Mouse (Mus musculus): ENCODE measurements around the gene Cdc14b. TPM values are rescaled to one million over a fixed set of nuclear protein-coding genes. Genes with fewer than 3 reads are reported as not detected.
A peak's percentile ranks its signal among the peaks of the same experiment; 100 is the strongest.
"Not testable (repeated sequence)": the region's sequence is repeated elsewhere in the genome, so short reads cannot be mapped to it uniquely, and the experiment has no call there.

The Cdc14b gene
- total RNA-seq, 2 experiments from 2014 or later = 11.2 to 13.1 TPM

DNA sequence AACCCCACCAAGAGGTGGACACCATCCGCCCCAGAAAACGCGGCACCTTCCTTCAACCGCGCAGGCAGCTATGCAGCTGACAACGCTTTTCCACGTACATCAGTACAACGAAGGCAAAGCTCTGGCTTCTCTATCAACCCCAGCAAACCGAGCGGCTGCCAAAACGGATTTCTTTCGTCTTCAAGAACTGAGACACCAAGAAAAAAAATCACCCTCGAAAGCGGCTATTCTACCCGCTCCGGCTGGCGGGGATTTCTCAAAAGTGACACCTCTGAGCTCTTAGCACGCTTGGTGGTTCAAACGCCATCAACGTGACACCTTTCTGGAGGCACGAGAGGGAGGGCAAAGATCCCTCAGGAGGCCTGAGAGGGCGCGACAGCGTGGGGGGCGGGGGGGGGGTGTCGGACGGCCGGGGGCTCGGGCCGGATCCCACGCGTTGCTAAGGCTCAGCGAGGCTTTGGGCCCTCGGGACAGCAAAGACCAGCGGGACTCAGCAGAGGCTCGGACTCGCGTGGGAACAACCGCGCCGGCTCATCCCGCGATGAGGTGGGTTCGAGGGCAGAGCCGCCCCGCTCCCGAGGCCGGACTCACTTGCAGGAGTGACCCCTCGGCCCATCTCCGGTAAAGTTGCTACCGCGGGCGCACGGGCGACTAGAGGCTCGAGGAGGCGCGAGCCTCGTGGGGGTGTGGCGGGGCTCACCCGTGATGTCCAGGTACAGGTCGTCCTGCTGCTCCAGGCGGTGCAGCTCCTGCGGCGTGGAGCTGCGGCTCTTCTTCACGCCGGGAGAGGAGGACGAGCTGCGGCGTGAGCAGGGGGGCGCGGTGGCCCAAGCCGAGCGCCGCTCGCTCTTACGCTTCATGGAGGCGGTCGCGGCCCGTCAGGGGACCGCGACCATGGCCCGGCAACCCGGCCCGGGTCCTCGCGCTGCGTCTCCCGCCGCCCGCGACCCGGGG lies 922 bp downstream of the Cdc14b start:
- no peak for DNase-seq (ENCODE audit: low spot score in 2 of 2)

DNA sequence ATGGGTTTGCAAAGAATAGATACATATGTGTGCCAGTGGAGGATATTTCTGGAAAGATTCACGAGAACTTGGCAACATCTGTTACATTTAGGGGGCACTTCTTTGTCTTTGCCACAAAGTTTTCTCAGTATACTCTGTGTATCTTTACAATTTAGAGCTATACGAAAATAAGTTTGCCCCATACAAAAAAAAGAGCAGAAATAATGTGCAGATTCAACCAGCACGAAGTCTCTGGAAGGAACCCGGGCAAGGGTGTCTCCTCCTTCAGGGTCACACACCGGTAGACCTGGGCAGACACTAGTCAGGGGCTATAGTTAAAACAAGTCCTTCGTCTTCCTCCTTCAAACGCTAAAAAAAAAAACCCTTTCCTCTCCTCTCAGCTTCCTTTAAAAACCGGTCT lies 1.7 kb downstream of the Cdc14b start:
- no peak for DNase-seq (ENCODE audit: low spot score in 2 of 2)

DNA sequence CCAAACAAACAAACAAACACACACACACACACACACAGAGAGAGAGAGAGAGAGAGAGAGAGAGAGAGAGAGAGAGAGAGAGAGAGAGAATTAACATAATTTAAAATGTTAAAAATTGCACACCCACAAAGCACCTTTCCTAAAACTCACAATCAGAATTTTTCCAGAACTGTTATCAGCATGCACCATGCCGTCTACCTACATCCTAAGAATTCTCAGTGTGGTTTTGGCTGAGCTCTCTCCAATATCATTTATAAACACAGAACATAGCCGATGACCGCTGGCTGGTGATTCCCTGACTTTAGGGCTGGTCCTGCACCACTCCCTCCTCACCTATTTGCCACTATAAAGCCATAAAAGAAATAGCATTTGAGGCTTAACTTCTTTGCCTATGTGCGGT lies 6.7 kb downstream of the Cdc14b start:
- DNase-seq (ENCODE audit: low spot score in 2 of 2) = no peak

DNA sequence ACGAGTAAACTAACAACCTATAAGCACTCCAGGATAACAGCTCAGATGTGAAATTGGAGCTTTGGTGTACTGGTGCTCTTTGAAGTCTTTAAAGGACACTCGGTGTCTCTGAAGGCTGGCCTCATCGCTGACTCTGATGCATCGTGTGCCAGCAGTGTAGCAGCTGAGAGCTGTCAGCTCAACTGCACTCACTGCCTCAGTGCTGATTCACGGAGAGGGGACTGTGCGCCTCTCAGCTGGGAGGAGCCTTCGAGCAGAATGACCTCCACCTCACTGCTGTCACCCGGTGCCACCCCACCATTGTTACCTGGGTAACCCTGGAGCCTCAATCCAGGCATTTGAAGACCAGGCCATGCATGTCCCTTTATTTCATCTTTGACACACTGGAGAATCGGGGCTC lies 7.9 kb downstream of the Cdc14b start:
- no peak for DNase-seq (ENCODE audit: low spot score in 2 of 2)

DNA sequence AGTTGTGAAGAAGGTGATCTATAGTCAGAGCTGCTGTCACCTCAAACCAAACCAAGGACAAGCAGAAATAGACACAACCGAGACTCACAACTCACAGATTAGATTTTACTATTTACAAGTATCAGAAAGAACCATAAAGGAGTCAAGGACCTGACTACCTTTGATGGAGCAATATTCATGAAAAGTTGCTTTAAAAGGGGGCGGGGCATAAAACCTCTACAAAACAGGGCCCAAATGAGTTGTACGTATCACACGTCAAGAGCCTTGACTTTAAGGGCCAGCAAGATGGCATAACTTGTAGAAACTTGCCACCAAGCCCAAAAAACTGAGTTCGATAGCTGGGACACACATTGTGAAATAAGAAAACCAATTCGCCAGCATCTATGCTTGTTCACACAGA lies 10.5 kb downstream of the Cdc14b start:
- no peak for DNase-seq (ENCODE audit: low spot score in 2 of 2)

DNA sequence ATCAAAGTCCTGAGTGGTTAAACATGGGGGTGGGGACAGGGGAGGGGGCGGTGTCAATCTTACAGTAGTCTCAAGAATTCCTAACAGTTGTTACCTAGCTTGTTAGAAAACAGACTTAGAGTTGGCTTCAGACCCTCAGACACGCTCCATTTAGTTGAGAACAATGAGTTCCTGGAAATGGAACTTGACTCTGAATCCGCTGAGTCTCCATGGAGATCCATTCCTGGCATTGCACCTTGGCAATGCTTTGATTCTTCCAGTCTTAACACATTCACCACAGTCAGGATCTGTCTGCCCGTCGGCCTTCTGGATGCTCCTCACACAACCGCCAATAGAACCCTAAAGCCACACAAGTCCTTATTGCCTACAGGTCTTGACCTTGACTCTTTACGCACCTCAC lies 15.2 kb downstream of the Cdc14b start:
- DNase-seq (ENCODE audit: low spot score in 2 of 2) = peak in 1 of 2 experiments; percentile 68

DNA sequence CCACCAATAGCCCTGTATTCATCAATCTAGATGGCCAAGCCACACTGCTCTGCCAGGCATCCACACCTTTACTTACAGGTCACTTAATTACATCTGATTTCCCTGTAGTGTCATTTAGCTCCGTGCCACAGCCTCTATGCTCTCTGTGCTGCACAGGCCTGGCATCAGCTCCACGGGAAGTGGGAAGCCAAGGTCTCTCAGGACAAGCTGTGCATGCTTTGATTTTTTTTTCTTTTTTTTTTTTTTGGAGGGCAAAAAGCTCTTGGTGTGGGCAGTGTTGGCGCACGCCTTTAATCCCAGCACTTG lies 16.6 kb downstream of the Cdc14b start:
- no peak for DNase-seq (ENCODE audit: low spot score in 2 of 2)

DNA sequence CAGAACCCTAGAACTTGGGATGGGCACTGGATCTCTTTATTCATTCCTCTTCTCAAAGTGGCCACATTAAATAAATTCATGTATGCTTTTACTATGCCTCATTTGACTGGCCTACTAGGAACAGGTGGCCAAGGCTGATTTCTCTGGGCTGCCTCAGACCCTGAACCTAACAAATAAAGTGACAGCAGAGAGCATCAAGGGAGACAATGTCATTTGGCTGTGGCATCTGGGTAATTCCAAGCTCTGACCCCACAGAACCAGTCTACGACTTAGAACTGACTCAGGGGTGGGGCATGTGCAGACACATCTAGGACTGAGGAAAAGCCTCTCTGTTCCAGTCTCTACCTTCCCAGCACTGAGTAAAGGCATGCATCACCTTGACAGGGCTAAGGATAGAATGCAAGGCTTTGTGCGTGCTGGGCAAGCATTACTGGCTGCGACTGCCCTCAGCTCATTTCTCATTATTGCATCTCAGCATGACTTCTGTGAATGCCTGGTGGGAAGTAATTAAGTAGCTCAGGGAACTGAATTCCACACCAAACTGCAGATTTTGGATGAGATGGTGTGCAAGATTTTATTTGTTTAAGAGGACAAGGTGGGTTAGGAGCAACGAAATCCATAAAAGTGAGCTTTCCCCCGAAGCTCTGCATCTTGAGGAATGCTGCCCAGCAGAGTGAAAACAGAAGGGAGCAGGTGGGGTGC lies 17.1 kb downstream of the Cdc14b start:
- DNase-seq (ENCODE audit: low spot score in 2 of 2) = no peak

DNA sequence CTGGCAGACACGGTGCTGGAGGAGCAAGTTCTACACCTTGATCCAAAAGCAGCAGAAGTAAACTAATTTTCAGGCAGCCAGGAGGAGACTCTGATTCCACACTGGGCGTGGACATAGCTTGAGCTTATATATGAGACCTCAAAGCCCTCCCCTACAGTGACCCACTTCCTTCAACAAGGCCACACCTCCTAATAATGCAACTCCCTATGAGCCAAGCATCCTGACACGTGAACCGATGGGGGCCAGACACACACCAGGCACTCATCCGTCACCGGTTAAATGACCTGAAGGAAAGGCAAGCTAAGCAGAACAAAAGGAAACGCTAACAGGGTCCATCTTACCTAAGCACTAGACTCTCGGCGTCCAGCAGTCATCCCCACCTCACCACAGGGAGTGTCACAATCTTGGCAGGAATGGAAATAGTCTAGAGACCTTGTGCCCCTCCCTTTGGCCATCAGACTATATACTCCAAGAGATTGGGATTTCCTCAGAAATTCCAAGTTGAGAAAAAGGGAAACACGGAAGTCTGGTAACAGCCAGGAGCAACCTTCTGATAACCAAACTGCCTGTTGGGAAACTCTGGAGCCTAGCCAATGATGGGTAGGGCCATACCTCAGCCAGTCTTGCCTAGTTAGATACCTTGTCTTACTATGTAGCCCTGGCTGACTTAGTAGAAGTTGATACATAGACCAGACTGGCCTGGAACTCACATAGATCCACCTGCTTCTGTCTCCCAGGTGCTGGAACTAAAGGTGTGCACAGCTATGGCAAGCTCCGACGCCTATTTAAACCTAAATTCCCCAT lies 17.9 kb downstream of the Cdc14b start:
- no peak for DNase-seq (ENCODE audit: low spot score in 2 of 2)

DNA sequence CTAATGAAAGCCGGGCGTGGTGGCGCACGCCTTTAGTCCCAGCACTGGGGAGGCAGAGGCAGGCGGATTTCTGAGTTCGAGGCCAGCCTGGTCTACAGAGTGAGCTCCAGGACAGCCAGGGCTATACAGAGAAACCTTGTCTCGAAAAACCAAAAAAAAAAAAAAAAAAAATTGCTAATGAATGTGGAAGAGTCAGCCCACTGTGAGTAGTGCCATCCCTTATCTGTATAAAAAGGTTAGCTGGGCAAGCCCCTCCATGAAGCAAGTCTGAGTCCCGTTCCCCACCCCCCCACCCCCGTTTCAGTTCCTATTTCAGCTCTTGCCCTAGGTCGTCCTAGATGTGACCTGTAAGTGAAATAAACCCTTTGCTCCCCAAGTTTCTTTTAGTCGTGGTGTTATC lies 20.9 kb downstream of the Cdc14b start:
- not testable (repeated sequence) for DNase-seq (ENCODE audit: low spot score in 2 of 2)

DNA sequence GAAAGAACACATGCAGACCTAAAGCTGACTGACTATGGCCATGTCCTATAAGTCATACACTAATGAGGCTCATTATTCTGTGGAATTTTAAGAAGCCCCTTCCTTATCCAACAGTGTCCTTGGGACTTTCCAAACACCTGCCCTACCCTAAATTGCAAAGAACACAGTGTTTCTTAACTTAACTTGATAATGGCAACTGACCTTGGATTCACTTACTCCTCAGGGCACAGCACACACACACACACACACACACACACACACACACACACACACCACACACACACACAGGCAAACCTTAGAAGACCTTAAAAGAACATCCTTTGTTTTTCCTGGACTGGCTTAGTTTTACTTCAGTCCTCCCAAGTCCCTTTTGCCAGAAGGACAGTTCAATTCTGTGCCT lies 21.4 kb downstream of the Cdc14b start:
- DNase-seq (ENCODE audit: low spot score in 2 of 2) = no peak

DNA sequence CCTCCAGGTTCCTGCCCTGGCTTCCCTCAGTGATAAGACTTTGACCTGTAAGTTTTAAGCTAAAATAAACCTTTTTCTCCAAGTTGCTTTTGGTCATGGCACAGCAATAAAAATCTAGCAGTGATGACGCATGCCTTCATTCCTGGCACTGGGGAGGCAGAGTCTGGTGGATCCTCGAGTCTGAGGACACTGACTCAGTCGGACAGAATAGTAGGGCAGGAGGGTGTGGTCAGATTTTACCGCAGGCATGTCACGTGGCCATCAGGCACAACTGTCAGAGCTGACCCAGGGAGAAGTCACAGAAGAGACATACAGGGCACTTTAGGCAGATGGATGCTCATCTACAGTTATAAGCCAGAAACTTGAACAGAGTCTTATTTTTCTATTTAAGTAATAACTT lies 22.9 kb downstream of the Cdc14b start:
- no peak for DNase-seq (ENCODE audit: low spot score in 2 of 2)

DNA sequence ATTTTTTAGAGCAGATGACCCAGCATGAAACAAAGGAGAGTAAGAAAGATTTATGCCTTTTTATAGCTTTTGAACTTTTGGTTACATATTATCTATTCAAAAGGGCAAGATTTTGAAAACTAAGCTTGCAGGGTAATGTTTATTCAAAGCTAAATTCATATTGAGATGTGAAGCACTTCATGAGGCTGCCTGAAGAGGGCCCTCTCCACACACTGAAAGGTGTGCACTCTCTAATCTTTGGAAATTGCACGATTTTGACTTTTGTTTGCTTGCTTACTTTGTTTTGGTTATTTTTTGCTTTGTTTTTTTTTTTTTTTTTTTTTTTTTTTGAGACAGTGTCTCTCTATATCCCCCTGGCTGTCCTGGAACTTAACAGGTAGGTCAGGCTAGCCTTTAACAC lies 24.7 kb downstream of the Cdc14b start:
- DNase-seq (ENCODE audit: low spot score in 2 of 2) = no peak

DNA sequence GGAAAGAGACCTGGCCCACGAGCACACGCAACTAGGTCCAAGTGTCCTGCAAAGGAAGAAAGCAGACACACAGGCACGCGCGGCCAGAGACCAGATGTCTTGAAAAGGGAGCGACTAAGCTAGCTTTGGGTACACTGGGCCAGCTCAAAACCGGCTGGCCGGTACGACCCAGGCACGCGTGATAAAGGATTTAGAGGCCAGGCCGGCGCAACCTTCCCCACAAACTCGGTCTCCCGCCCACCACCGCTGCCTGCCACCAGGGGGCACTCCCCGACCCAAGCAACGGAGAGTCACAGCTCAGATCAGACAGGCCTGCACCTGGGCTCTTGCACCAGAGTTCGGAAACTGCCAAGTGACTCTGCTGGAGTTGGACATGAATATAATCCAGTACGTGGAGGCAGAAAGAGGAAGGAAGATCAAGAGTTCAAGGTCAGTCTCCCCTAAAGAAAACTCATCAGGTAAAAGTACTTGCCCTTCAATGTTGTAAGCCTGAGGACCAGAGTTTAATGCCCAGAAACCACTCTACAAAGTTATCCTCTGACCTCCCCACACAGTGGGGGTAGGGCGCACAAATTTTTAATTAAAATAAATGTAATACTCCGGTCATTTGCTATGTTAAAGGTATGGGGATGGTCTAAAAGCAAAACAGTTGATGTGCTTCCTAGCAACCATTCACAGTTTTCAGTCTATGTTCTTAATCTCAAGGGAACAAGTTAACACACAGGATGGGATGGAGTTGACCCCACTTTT lies 26.1 kb downstream of the Cdc14b start:
- peak; percentile 53 to 82 for DNase-seq (ENCODE audit: low spot score in 2 of 2)

DNA sequence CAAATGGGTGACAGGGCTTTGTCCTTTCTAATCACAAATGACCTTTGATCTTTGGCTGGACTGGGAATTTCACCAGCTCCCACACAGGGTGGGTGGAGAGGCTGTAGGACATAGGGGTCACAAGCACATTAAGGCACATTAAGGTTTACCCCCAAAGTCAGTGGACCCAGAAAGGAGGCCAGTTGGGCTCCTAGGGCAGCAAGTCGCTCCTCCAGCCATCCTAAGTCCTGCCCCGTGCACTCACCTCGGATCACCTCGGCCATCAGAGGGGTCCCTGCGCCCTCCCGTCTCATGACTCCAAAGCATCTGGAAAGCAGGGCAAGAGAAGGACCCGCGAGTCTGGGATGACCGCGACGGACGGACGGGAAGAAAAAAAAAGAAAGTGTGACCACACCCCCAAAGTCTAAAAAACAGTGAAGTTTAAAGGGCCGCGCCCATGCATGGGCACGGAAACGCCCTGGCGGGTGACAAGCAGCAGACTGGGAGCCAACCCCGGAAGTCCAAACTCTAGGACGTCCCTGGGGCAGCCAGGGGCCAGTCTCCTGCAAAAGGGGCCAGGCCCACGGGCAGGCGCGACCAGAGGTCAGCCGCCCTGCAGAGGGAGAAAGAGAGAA lies 26.8 kb downstream of the Cdc14b start:
- no peak for DNase-seq (ENCODE audit: low spot score in 2 of 2)

DNA sequence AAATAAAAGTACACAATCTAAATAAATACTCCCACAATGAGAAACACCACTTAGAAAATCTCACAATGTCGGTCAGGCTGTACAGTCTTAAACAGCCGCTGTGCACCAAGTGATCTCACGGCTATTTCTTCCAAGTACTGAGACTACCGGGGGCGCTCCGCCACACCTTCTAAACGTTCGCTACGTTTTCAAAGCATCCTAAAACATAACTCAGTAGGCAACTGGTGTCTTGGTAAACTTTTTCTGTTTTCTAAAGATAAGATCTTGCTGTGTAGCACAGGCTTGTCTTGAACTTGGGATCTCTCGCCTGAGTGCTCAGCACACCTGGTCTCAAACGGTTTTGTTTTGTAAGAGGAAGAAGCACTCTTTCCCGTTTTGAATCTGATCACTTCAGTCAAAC lies 29.0 kb downstream of the Cdc14b start:
- no peak for DNase-seq (ENCODE audit: low spot score in 2 of 2)

DNA sequence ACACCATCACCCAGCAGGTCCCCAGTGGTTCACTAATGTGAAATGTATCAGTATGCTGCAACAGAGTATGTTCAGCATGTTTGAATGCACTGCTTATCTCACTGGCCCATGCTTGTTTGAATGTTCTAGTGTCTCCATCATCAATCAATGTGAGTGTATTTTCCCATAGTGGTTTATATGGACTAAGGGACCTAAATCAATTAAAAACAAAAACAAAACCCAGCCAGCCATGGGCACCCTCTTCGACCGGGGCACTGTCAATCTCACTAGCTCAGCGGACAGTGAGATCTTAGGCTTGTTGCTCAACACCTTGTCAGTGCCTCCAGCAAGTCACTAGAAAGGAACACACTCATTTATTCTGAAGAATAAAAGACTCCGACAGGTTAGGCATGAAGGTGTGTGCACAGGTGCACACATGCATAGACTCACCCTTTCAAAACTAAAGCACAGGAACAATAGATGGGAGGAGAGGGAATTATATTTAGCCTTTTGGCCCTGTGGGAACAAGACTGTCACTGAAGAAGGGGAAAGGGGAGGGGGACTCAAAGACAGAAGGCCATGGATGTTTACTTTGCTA lies 30.3 kb downstream of the Cdc14b start:
- DNase-seq (ENCODE audit: low spot score in 2 of 2) = no peak

DNA sequence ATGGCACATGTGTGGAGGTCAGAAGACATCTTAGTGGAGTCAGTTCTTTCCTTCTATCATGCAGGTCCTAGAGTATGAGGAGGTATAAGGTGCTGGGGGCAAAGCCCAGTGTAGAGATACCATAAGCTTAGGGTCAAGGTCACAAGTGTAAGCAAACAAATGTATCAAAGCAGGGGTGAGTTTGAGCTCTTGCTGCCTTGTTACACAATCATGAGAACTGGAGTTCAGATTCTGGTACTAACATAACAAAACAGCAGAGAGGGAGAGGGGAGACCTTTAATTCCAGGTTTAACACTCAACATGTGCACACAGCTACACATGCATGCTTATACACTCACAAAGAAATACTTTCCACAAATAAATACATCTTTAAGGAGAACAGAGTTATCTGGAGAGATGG lies 32.4 kb downstream of the Cdc14b start:
- DNase-seq (ENCODE audit: low spot score in 2 of 2) = no peak

DNA sequence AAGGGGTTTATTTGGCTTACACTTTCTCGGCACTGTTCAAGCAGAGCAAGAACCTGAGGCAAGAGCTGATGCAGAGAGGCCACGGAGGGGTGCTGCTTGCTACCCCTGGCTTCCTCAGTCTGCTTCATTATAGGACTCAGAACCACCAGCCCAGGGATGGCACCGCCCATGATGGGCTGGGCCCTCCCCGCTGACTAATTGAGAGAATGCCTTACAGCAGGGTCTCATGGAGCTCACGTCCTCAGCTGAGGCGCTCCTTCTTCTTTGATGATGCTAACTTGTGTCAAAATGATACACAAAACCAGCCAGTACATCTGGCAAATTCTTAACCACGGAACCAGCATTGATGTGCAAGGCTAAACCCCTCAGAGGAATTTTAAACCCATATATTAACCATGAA lies 34.5 kb downstream of the Cdc14b start:
- no peak for DNase-seq (ENCODE audit: low spot score in 2 of 2)

DNA sequence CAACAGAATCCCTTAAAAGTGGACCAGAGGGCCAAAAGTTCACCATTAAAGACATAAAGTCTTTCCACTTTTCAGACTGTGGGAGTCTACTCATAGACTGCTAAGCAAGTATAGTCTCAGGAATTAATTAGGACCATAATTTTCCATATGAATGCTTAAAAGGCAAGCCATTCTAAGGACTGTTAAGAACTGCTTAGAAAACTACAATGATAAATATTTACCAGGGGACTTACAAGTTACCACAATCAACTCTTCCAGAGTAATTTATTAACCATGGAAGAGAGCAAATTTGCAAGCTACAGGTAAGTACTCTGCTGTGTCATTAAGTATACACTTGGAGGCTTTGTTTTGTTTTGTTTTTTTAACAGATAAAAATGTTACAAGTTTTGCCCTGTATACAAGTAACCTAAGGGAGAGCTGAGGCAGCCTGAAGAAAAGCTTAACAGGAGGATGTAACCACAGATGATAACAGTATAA lies 37.4 kb downstream of the Cdc14b start:
- no peak for DNase-seq (ENCODE audit: low spot score in 2 of 2)
